Mouse (Mus musculus): Measurements from ENCODE around the gene Zfp213. TPM values are rescaled to one million over a fixed set of nuclear protein-coding genes. Genes with fewer than 3 reads are reported as not detected.
A peak's percentile ranks its signal among the peaks of the same experiment; 100 is the strongest.
"Not testable (repeated sequence)": the region's sequence is repeated elsewhere in the genome, so short reads cannot be mapped to it uniquely, and the experiment has no call there.

Gene Zfp213
- polyA plus RNA-seq, 1 experiment, result 8.0 TPM

DNA sequence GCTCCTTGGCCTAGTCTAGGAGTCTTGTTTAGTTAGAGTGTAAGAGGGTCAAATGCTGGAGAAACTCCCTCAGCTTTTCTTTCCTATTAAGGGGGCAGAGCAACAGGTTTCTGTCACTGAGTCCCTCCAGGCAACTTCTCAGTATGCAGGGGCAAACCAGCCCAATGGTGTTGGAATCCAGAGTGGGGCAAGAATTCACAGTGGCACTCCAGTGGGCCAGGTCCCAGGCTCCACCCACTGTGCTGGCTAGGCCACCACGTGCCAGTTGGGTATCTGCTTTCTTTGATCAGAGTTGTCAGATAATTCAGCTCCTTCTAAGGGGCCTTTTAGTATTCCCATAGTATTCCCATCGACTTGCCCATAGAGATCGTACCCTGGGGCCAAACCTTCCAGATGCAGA lies 23.9 kb downstream of the Zfp213 start:
- TF ChIP-seq GATA1 (IDR thresholded peaks at IDR 0.05; ENCODE audit: borderline replicate concordance, low read length), result no peak
- TF ChIP-seq FLI1 (IDR thresholded peaks at IDR 0.05; ENCODE audit: low read length), result no peak
- Histone ChIP-seq H3K9me3 (no peaks in the 10 kb centered on the region), H3K36me3 (replicated peaks; ENCODE audit: low read length) (no peaks in the 10 kb centered on the region), H3K4me1 (peaks cover 56% of the 10 kb centered on the region), H3K4me3 (replicated peaks) (no peak overlapping the region), H3K27me3 (replicated peaks) (peaks cover 46% of the 10 kb centered on the region)

GRCm38 (mm10) chr17:23539608-23540007 lies 24.4 kb downstream of the Zfp213 start:
- Histone ChIP-seq H3K27me3 (replicated peaks) (peaks cover 45% of the 10 kb centered on the region), H3K4me1 (peaks cover 60% of the 10 kb centered on the region), H3K36me3 (replicated peaks; ENCODE audit: low read length) (no peaks in the 10 kb centered on the region), H3K4me3 (replicated peaks) (no peak overlapping the region), H3K9me3 (no peaks in the 10 kb centered on the region)
- TF ChIP-seq FLI1 (IDR thresholded peaks at IDR 0.05; ENCODE audit: low read length) (no peak), GATA1 (IDR thresholded peaks at IDR 0.05; ENCODE audit: borderline replicate concordance, low read length) (no peak)

DNA sequence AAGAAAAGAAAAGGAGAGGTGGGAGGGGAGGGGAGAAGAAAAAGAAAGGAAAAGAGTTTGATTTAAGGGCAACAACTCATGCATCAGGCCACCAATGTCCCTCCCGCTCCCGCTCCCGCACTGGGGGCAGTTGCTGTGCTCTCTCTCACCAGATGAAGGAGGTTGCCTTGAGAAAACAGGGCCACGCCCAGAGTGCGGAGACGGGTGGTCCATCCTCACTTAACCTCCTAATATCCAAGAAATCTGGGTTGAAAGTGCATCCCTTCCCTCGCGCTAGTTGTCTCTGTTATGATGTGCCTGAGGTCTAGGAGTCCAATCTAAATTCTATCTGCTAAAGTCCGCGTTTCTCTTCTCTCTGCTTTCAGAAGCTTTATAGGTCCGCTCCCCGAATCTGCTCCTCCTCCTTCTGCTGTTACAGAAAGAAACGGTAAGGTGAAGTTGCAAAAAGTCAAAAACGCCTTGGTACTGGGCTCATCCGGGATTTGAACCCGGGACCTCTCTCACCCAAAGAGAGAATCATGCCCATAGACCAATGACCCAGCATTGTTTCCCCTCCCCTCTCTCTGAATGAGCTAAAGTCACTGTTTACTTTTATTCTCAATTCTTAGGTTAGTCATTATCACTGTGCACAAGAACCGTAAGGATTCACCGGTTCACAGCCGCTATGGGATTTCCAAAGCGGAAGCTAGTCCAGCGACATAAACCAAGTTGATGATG lies 25.6 kb downstream of the Zfp213 start:
- Histone ChIP-seq H3K9me3 (no peaks in the 10 kb centered on the region), H3K4me1 (peaks cover 57% of the 10 kb centered on the region), H3K4me3 (replicated peaks) (peak overlapping the region; percentile 90), H3K27me3 (replicated peaks) (peaks cover 42% of the 10 kb centered on the region), H3K36me3 (replicated peaks; ENCODE audit: low read length) (no peaks in the 10 kb centered on the region)
- TF ChIP-seq FLI1 (IDR thresholded peaks at IDR 0.05; ENCODE audit: low read length), result no peak
- no peak for TF ChIP-seq GATA1 (IDR thresholded peaks at IDR 0.05; ENCODE audit: borderline replicate concordance, low read length)

GRCm38 (mm10) chr17:23537554-23538255 lies 26.3 kb downstream of the Zfp213 start:
- Histone ChIP-seq H3K36me3 (replicated peaks; ENCODE audit: low read length) (no peaks in the 10 kb centered on the region), H3K4me3 (replicated peaks) (peak overlapping the region; percentile 90), H3K9me3 (no peaks in the 10 kb centered on the region), H3K4me1 (peaks cover 49% of the 10 kb centered on the region), H3K27me3 (replicated peaks) (peaks cover 36% of the 10 kb centered on the region)
- TF ChIP-seq GATA1 (IDR thresholded peaks at IDR 0.05; ENCODE audit: borderline replicate concordance, low read length) (no peak), FLI1 (IDR thresholded peaks at IDR 0.05; ENCODE audit: low read length) (no peak)

DNA sequence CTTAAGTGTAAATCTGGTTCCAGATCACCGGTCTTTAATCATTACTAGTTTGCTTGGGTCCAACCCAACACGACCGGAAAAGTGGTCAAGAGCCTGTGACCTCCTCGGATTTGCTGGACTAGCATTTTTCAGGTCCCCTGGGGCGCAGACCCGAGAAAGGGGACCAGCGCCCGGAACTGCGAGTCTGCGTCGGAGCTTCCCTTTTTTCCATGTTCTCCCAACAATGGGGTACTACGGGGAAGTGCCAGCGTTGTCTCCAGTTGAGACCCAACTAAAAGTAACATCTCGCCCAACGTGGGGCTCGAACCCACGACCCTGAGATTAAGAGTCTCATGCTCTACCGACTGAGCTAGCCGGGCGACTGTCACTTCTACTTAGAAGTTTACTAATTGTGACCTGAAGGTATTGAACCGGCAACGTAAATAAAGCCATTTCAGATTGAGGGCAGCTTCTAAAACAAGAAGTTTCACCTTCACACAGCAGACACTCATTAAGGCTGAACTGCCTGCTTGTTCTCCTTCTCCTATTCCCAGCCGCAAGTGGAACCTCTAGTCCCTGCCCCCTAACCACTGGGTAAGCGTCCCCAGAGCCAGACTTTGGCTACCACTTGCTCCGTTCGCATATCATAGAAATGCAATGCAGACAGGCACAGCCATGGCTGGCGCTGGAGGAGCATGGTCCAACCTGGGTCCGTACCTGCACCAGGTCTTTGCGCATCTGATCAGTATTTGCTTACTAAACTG lies 28.8 kb downstream of the Zfp213 start:
- H3K9me3 ChIP-seq; H3K36me3 ChIP-seq (replicated peaks; ENCODE audit: low read length): not testable (repeated sequence)
- Histone ChIP-seq H3K27me3 (replicated peaks) (peaks cover 18% of the 10 kb centered on the region), H3K4me3 (replicated peaks) (peak overlapping the region; percentile 86), H3K4me1 (peaks cover 33% of the 10 kb centered on the region)

GRCm38 (mm10) chr17:23533591-23534490 lies 30.2 kb downstream of the Zfp213 start:
- not testable (repeated sequence) for H3K27me3 ChIP-seq (replicated peaks); H3K36me3 ChIP-seq (replicated peaks; ENCODE audit: low read length); H3K9me3 ChIP-seq
- Histone ChIP-seq H3K4me3 (replicated peaks) (peak overlapping the region; percentile 87), H3K4me1 (peaks cover 30% of the 10 kb centered on the region)

DNA sequence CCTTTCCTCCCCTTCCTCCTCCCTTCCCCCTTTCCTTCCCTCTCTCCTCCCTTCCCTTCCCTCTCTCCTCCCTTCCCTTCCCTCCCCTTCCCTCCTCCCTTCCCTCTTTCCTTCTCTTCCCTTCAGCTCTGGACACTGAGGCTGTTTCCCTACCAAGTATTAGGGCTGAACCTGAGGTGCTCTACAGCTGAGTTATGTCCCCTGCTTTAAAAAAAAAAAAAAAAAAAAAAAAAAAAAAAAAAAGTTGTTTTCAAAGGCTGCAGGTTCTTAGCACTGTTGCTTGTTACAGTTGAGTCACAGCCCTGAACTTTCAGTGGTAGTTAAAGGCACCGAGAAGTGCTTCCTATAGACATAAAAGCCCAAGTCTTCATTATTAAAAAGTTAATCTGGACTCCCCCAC lies 32.6 kb downstream of the Zfp213 start:
- H3K36me3 ChIP-seq (replicated peaks; ENCODE audit: low read length); H3K4me3 ChIP-seq (replicated peaks); H3K27me3 ChIP-seq (replicated peaks); H3K9me3 ChIP-seq: not testable (repeated sequence)
- peaks cover 11% of the 10 kb centered on the region for H3K4me1 ChIP-seq

GRCm38 (mm10) chr17:23522941-23523732 lies 40.9 kb downstream of the Zfp213 start:
- not testable (repeated sequence) for H3K9me3 ChIP-seq; H3K4me1 ChIP-seq; H3K36me3 ChIP-seq (replicated peaks; ENCODE audit: low read length); H3K27me3 ChIP-seq (replicated peaks); H3K4me3 ChIP-seq (replicated peaks)

DNA sequence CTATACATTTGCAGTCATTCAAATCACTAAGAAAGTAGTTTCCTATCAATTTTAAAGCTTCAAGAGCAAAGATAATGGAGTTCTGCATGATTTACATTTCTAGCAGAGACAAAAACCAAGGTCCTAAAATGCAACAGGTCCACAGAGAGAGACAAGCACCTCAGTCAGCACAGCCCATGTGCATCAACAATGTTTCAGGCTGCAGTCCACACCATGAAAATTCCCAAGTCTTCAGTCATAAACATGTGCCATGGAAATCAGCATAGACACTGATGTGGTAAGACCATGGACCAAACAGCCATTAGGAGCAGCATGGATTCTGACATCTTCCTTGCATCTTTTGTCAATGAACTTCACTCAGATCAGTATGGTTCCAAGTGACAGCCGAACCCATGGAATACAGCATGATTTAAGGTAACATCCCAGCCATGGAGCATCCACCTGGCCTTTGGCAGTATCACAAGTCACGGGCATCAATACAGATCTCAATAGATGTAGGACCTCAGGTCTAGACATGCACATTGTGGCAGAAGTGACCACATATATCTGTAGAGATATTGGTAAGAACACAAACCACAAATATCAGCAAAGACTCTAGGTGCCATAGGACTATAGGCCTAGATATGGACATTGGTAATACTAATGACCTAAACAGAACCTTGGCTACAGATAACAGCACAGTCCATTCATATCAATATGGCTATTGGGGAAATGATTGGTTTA lies 45.2 kb downstream of the Zfp213 start:
- no peaks in the 10 kb centered on the region for H3K27me3 ChIP-seq (replicated peaks)
- no peak for TF ChIP-seq GATA1 (IDR thresholded peaks at IDR 0.05; ENCODE audit: borderline replicate concordance, low read length)
- no peak for TF ChIP-seq FLI1 (IDR thresholded peaks at IDR 0.05; ENCODE audit: low read length)

More for the DNA sequence above, 45.2 kb downstream of the Zfp213 start:
- Histone ChIP-seq H3K4me3 (replicated peaks) (no peak overlapping the region), H3K4me1 (no peaks in the 10 kb centered on the region), H3K36me3 (replicated peaks; ENCODE audit: low read length) (no peaks in the 10 kb centered on the region), H3K9me3 (no peaks in the 10 kb centered on the region)

Other genes starting within 250 kb of the Zfp213 start
- 0.01 TPM in 1 of 2 replicates, not detected in the other for gene Vmn2r115, start 220.5 kb downstream of the Zfp213 start, polyA plus RNA-seq (2012; ENCODE audit: insufficient read depth, low replicate concordance)
- gene Vmn2r116, start 179.6 kb downstream of the Zfp213 start, polyA plus RNA-seq (2012; ENCODE audit: insufficient read depth, low replicate concordance), result not detected in 2 replicates
- gene Vmn2r117, start 84.5 kb downstream of the Zfp213 start, polyA plus RNA-seq (2012; ENCODE audit: insufficient read depth, low replicate concordance), result 0.01 TPM in 1 of 2 replicates, not detected in the other
- 0.96 TPM in 1 of 2 replicates, not detected in the other for gene Zfp13, start 35.2 kb upstream of the Zfp213 start, polyA plus RNA-seq (2012; ENCODE audit: insufficient read depth, low replicate concordance)
- gene Zscan10, start 36.6 kb upstream of the Zfp213 start, polyA plus RNA-seq (2012; ENCODE audit: insufficient read depth, low replicate concordance), result not detected in 2 replicates
- not detected in 2 replicates for gene Mmp25, start 81.0 kb upstream of the Zfp213 start, polyA plus RNA-seq (2012; ENCODE audit: insufficient read depth, low replicate concordance)
- gene Bicdl2, start 96.3 kb upstream of the Zfp213 start, polyA plus RNA-seq (2012; ENCODE audit: insufficient read depth, low replicate concordance), result not detected in 2 replicates
- gene Hcfc1r1, start 109.4 kb upstream of the Zfp213 start, polyA plus RNA-seq (2012; ENCODE audit: insufficient read depth, low replicate concordance), result 263 and 516 TPM in 2 replicates
- gene Thoc6, start 109.6 kb upstream of the Zfp213 start, polyA plus RNA-seq (2012; ENCODE audit: insufficient read depth, low replicate concordance), result 67.3 and 89.9 TPM in 2 replicates
- 3.1 TPM in 1 of 2 replicates, not detected in the other for gene Tnfrsf12a, start 113.2 kb upstream of the Zfp213 start, polyA plus RNA-seq (2012; ENCODE audit: insufficient read depth, low replicate concordance)
- gene Cldn6, start 115.0 kb upstream of the Zfp213 start, polyA plus RNA-seq (2012; ENCODE audit: insufficient read depth, low replicate concordance), result 0.48 TPM in 1 of 2 replicates, not detected in the other
- gene Cldn9, start 119.8 kb upstream of the Zfp213 start, polyA plus RNA-seq (2012; ENCODE audit: insufficient read depth, low replicate concordance), result not detected in 2 replicates
- gene 1520401A03Rik, start 158.5 kb upstream of the Zfp213 start, polyA plus RNA-seq (2012; ENCODE audit: insufficient read depth, low replicate concordance), result 0.22 TPM in 1 of 2 replicates, not detected in the other
- gene Pkmyt1, start 162.1 kb upstream of the Zfp213 start, polyA plus RNA-seq (2012; ENCODE audit: insufficient read depth, low replicate concordance), result 43.9 and 71.2 TPM in 2 replicates
- 1.7 TPM in 1 of 2 replicates, not detected in the other for gene Paqr4, start 176.6 kb upstream of the Zfp213 start, polyA plus RNA-seq (2012; ENCODE audit: insufficient read depth, low replicate concordance)
- gene Kremen2, start 181.6 kb upstream of the Zfp213 start, polyA plus RNA-seq (2012; ENCODE audit: insufficient read depth, low replicate concordance), result not detected in 2 replicates
- gene Flywch1, start 207.4 kb upstream of the Zfp213 start, polyA plus RNA-seq (2012; ENCODE audit: insufficient read depth, low replicate concordance), result 6.0 and 53.7 TPM in 2 replicates
- 17.2 and 29.2 TPM in 2 replicates for gene Flywch2, start 221.8 kb upstream of the Zfp213 start, polyA plus RNA-seq (2012; ENCODE audit: insufficient read depth, low replicate concordance)
- 117 and 357 TPM in 2 replicates for gene Srrm2, start 226.3 kb upstream of the Zfp213 start, polyA plus RNA-seq (2012; ENCODE audit: insufficient read depth, low replicate concordance)

Measured in megakaryocyte, embryonic 14.5 days (primary cell).